Mouse (Mus musculus) embryo, embryonic 11 days (tissue): ENCODE results near the gene Cdca8.
A peak's percentile ranks its signal among the peaks of the same experiment; 100 is the strongest.

Experiments used
- DNase-seq: peaks from one replicate; pipeline ENCODE4 v3.0.0-alpha.2; 2015

The Cdca8 gene

GRCm38 (mm10) chr4:124951036-124951433 is 11.9 kb upstream of the Cdca8 start:
- no peak for DNase-seq

- no peak for DNase-seq
These were observed 11.3 kb upstream of the Cdca8 start for GRCm38 (mm10) chr4:124950181-124951035.

- no peak for DNase-seq
These were observed 10.4 kb upstream of the Cdca8 start for GRCm38 (mm10) chr4:124949488-124949887.

GRCm38 (mm10) chr4:124944961-124945360 is 5.8 kb upstream of the Cdca8 start:
- DNase-seq, result peak; percentile 56

- DNase-seq, result no peak
These were observed 4.7 kb upstream of the Cdca8 start for GRCm38 (mm10) chr4:124943781-124944180.

- DNase-seq, result peak; percentile 80
These were observed 3.9 kb upstream of the Cdca8 start for GRCm38 (mm10) chr4:124943022-124943421.

- peak; percentile 97 for DNase-seq
These were observed 2.3 kb downstream of the Cdca8 start, which contains the start of gene 9930104L06Rik for GRCm38 (mm10) chr4:124936613-124937471. Gene 9930104L06Rik (plus strand): TSS chr4:124937048.

- no peak for DNase-seq
These were observed 11.0 kb downstream of the Cdca8 start for GRCm38 (mm10) chr4:124928102-124928501.

GRCm38 (mm10) chr4:124905971-124906822 is 32.9 kb downstream of the Cdca8 start:
- peak; percentile 83 for DNase-seq

- no peak for DNase-seq
These were observed 33.7 kb downstream of the Cdca8 start for GRCm38 (mm10) chr4:124905417-124905816.

GRCm38 (mm10) chr4:124899906-124900305 is 39.2 kb downstream of the Cdca8 start:
- no peak for DNase-seq

- DNase-seq, result peak; percentile 50
These were observed 40.7 kb downstream of the Cdca8 start for GRCm38 (mm10) chr4:124898428-124898827.

GRCm38 (mm10) chr4:124894508-124895428 is 44.3 kb downstream of the Cdca8 start:
- peak; percentile 62 for DNase-seq

- DNase-seq, result no peak
These were observed 45.3 kb downstream of the Cdca8 start for GRCm38 (mm10) chr4:124893769-124894168.

GRCm38 (mm10) chr4:124890831-124891230 is 48.3 kb downstream of the Cdca8 start:
- no peak for DNase-seq

- no peak for DNase-seq
These were observed 49.2 kb downstream of the Cdca8 start for GRCm38 (mm10) chr4:124889935-124890334.

- no peak for DNase-seq
These were observed 50.4 kb downstream of the Cdca8 start for GRCm38 (mm10) chr4:124888702-124889101.

- DNase-seq, result peak; percentile 83
These were observed 56.9 kb downstream of the Cdca8 start for GRCm38 (mm10) chr4:124882151-124882729.

- DNase-seq, result peak; percentile 93
These were observed 57.7 kb downstream of the Cdca8 start for GRCm38 (mm10) chr4:124881341-124881908.

GRCm38 (mm10) chr4:124880599-124880998 is 58.5 kb downstream of the Cdca8 start, which contains the start of gene Epha10:
Gene Epha10 (plus strand): TSS chr4:124880899.
- DNase-seq, result no peak

GRCm38 (mm10) chr4:124872719-124873118 is 66.4 kb downstream of the Cdca8 start:
- DNase-seq, result no peak
